Mouse (Mus musculus) intestine, postnatal 0 days (tissue): ENCODE results near the gene Atp2b1. TPM values are rescaled to one million over a fixed set of nuclear protein-coding genes. Genes with fewer than 3 reads are reported as not detected.

Experiments
- ATAC-seq: fragments of 200-750 bp; cut with Nextera tagmentation; 2 replicates; pipeline ENCODE4 v1.8.0; 2017; ENCODE audit warnings: mild to moderate bottlenecking, moderate TSS enrichment, moderate library complexity
- H3K27ac ChIP-seq: fragments of 300-500 bp; sonication (generic); 2 replicates; pipeline ENCODE4 v1.5.1; 2014; ENCODE audit warnings: mild to moderate bottlenecking, low read depth, low read length, moderate library complexity
- H3K27me3 ChIP-seq: fragments of 300-500 bp; sonication (generic); replicated peaks from 2 replicates; pipeline ENCODE4 v1.6.1; 2014; ENCODE audit warnings: low read length, mixed read lengths; ENCODE audit not compliant: control insufficient read depth, insufficient read depth
- H3K36me3 ChIP-seq: fragments of 300-500 bp; sonication (generic); 2 replicates; pipeline ENCODE4 v1.6.1; 2014; ENCODE audit warnings: mild to moderate bottlenecking, moderate library complexity; ENCODE audit not compliant: control insufficient read depth, insufficient read depth
- H3K4me1 ChIP-seq: fragments of 300-500 bp; sonication (generic); replicated peaks from 2 replicates; pipeline ENCODE4 v1.6.1; 2014; ENCODE audit warnings: antibody characterized with exemption, low read length, mixed read lengths; ENCODE audit not compliant: control insufficient read depth, insufficient read depth
- H3K4me2 ChIP-seq: fragments of 300-500 bp; sonication (generic); replicated peaks from 2 replicates; pipeline ENCODE4 v1.6.1; 2014; ENCODE audit warnings: low read depth, mild to moderate bottlenecking, moderate library complexity
- H3K4me3 ChIP-seq: fragments of 300-500 bp; sonication (generic); 2 replicates; pipeline ENCODE4 v1.5.1; 2014; ENCODE audit warnings: low read depth, low read length
- H3K9ac ChIP-seq: fragments of 300-500 bp; sonication (generic); 2 replicates; pipeline ENCODE4 v1.6.1; 2014; ENCODE audit warnings: mild to moderate bottlenecking, low read depth, low read length
- H3K9me3 ChIP-seq: fragments of 300-500 bp; sonication (generic); 2 replicates; pipeline ENCODE4 v1.6.1; 2016; ENCODE audit warnings: mixed run types; ENCODE audit not compliant: control insufficient read depth
- CTCF ChIP-seq: sonication (generic); IDR thresholded peaks from 2 replicates; pipeline ENCODE4 v1.5.1; 2016; ENCODE audit warnings: low read depth, mild to moderate bottlenecking, control low read depth, antibody characterized with exemption, moderate library complexity
- WGBS: fragments of 180-500 bp; shearing (Covaris S2); extraction: QIAGEN DNeasy Blood & Tissue Kit; methylation state at CpG from one replicate; pipeline ENCODE4 v1.1.7; 2014; 5-methylcytosine and 5-hydroxymethylcytosine counted together
- polyA plus RNA-seq: library from polyadenylated mRNA; unstranded; fragments of >200 nt; fragmentation: Nextera tagmentation; extraction: Ambion mirVana; gene quantifications from 2 replicates; pipeline ENCODE4 v1.2.1, GENCODE M21; 2015

Atp2b1 gene
- polyA plus RNA-seq, 1 experiment from 2014 or later = 179 TPM

DNA sequence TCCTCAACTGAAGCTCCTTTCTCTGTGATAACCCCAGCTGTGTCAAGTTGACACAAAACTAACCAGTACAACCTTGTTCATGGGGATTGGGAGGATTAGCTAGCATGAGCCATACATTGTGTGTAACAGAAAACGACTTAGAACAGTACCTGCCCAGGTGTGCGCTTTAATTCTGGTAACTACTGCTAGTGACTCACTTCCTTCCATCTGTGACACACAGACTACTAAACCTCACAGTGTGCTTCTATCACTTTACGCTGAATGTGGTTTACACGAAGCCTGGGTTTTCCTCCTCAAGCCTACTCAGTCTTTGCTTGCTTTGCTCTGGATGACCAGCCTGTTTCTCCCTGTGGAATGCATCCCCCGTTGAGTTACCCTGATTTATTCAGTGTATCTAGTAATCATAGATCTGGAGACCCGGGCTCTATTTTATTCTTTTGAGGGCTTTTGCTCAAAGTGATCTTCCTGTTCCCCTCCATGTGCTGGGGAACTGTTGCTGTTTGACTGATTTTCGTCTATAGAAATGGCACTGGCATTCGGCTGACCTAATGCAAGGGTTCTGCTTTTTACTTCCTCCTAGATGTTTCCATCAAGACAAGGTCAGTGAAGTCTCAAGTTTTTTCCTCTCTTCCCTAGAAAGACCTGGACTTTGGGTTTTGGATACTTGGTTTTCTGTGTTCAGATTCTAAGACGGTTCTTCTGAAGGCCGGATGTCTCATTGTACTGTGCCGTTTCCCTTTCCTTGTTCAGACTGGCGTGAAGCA lies 40.2 kb downstream of the Atp2b1 start:
- no peak overlapping the region for H3K4me3 ChIP-seq
- H3K36me3 ChIP-seq = no peaks in the 10 kb centered on the region
- H3K4me2 ChIP-seq = no peak overlapping the region
- H3K27me3 ChIP-seq = no peaks in the 10 kb centered on the region
- no peak for ATAC-seq
- no peaks in the 10 kb centered on the region for H3K9me3 ChIP-seq
- H3K9ac ChIP-seq = no peak overlapping the region
- WGBS = 80% methylated on average over 12 of the region's 12 CpGs
- no peak overlapping the region for H3K27ac ChIP-seq
- no peak for TF ChIP-seq CTCF
- peaks cover 8% of the 10 kb centered on the region for H3K4me1 ChIP-seq

- Histone ChIP-seq H3K36me3 (no peaks in the 10 kb centered on the region), H3K9ac (no peak overlapping the region), H3K9me3 (no peaks in the 10 kb centered on the region), H3K4me1 (peaks cover 4% of the 10 kb centered on the region; the same call in 1 of the 2 replicates), H3K27ac (no peak overlapping the region), H3K4me3 (no peak overlapping the region), H3K27me3 (no peaks in the 10 kb centered on the region), H3K4me2 (no peak overlapping the region)
- TF ChIP-seq CTCF = no peak
- WGBS = 96% methylated on average over 3 of the region's 3 CpGs
- ATAC-seq = no peak
Observed at GRCm38 (mm10) chr10:98956124-98956523, 41.9 kb downstream of the Atp2b1 start.

- no peak for TF ChIP-seq CTCF
Observed at GRCm38 (mm10) chr10:98958752-98959151, 44.5 kb downstream of the Atp2b1 start.

DNA sequence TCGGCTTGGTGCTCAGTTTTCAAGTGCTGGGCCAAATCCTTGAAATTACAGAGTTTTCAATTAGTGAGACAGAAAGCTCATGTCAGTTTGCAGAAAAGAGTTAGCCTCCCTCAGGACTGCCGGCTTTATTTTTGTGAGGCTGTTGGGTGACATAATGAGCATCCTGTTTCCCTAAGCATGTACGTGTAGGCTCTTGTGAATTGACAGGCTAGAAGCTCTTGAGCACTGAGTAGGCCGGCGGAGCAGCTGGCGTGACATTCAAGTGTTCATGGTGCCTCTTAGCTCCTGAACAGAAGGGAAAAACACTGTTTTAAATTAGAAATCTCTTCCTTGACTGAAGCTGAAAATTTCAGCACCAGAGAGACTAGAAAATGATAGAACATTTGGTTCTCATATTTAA lies 45.2 kb downstream of the Atp2b1 start:
- Histone ChIP-seq H3K36me3 (no peaks in the 10 kb centered on the region), H3K9ac (no peak overlapping the region), H3K27me3 (no peaks in the 10 kb centered on the region), H3K27ac (no peak overlapping the region), H3K4me1 (no peaks in the 10 kb centered on the region), H3K4me2 (no peak overlapping the region), H3K4me3 (no peak overlapping the region), H3K9me3 (no peaks in the 10 kb centered on the region)
- TF ChIP-seq CTCF = no peak
- WGBS = 78% methylated on average over 6 of the region's 6 CpGs
- ATAC-seq = no peak

More at GRCm38 (mm10) chr10:98958752-98959151, 44.5 kb downstream of the Atp2b1 start:
- Histone ChIP-seq H3K4me1 (no peaks in the 10 kb centered on the region), H3K4me2 (no peak overlapping the region), H3K27ac (no peak overlapping the region), H3K9ac (no peak overlapping the region), H3K36me3 (no peaks in the 10 kb centered on the region), H3K27me3 (no peaks in the 10 kb centered on the region), H3K4me3 (no peak overlapping the region), H3K9me3 (no peaks in the 10 kb centered on the region)
- no peak for ATAC-seq
- 65% methylated on average over 4 of the region's 4 CpGs for WGBS

DNA sequence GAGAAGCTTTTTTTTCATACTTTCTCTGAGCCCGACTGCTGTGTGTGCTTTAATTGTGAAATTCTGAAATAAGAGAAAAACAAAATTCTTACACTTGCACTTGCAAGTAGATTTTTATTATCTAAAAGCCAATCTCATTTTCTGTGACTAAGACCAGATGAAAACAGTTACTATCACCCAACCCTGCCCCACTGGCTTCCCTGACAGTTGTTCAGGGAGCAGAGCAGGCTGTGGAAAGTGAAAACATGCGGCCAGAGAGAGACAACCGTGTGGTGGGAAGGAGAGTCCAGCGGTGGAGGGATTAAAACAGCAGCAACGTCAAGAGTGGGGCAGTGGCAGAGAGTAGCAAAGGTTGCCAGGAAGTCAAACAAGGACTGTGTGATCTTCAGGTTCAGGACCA lies 46.7 kb downstream of the Atp2b1 start:
- H3K4me1 ChIP-seq = no peaks in the 10 kb centered on the region
- H3K9me3 ChIP-seq = no peaks in the 10 kb centered on the region
- no peak overlapping the region for H3K27ac ChIP-seq
- H3K27me3 ChIP-seq = no peaks in the 10 kb centered on the region
- ATAC-seq = no peak
- H3K9ac ChIP-seq = no peak overlapping the region
- no peaks in the 10 kb centered on the region for H3K36me3 ChIP-seq
- H3K4me3 ChIP-seq = no peak overlapping the region
- 39% methylated on average over 5 of the region's 5 CpGs for WGBS
- no peak overlapping the region for H3K4me2 ChIP-seq
- no peak for TF ChIP-seq CTCF

- H3K4me3 ChIP-seq = no peak overlapping the region
- no peak overlapping the region for H3K9ac ChIP-seq
- H3K4me1 ChIP-seq = no peaks in the 10 kb centered on the region
- no peak for TF ChIP-seq CTCF
- no peaks in the 10 kb centered on the region for H3K27me3 ChIP-seq
- H3K27ac ChIP-seq = no peak overlapping the region
- 65% methylated on average over 8 of the region's 8 CpGs for WGBS
- no peak overlapping the region for H3K4me2 ChIP-seq
- no peak for ATAC-seq
- H3K36me3 ChIP-seq = no peaks in the 10 kb centered on the region
- no peaks in the 10 kb centered on the region for H3K9me3 ChIP-seq
Observed at GRCm38 (mm10) chr10:98962092-98962491, 47.9 kb downstream of the Atp2b1 start.
